Mouse (Mus musculus) testis, adult 2 months (tissue): ENCODE measurements around the gene Sel1l3.

Experiments used
- CTCF ChIP-seq: fragments of 200-500 bp; IDR thresholded peaks from 2 replicates; pipeline ENCODE4 v1.5.1; 2012; ENCODE audit warnings: low read depth, mild to moderate bottlenecking, inconsistent platforms, low read length, moderate library complexity; ENCODE audit not compliant: control insufficient read depth, insufficient read depth, insufficient replicate concordance
- POLR2A ChIP-seq: fragments of 200-500 bp; IDR thresholded peaks from 2 replicates; pipeline ENCODE4 v1.6.1; 2012; ENCODE audit warnings: low read depth, mild to moderate bottlenecking, inconsistent platforms, low read length, moderate library complexity; ENCODE audit not compliant: control insufficient read depth

- TF ChIP-seq CTCF (no peak), POLR2A (no peak)
These were observed 52.1 kb downstream of the Sel1l3 start for GRCm38 (mm10) chr5:53161506-53162186.
